Mouse (Mus musculus) right cerebral cortex, adult 18-20 months (tissue): ENCODE measurements around the gene Memo1.

Experiments used
- DNase-seq: peaks from one replicate; pipeline ENCODE4 v3.0.0; 2022; ENCODE audit warnings: mixed read lengths

Gene Memo1

DNA sequence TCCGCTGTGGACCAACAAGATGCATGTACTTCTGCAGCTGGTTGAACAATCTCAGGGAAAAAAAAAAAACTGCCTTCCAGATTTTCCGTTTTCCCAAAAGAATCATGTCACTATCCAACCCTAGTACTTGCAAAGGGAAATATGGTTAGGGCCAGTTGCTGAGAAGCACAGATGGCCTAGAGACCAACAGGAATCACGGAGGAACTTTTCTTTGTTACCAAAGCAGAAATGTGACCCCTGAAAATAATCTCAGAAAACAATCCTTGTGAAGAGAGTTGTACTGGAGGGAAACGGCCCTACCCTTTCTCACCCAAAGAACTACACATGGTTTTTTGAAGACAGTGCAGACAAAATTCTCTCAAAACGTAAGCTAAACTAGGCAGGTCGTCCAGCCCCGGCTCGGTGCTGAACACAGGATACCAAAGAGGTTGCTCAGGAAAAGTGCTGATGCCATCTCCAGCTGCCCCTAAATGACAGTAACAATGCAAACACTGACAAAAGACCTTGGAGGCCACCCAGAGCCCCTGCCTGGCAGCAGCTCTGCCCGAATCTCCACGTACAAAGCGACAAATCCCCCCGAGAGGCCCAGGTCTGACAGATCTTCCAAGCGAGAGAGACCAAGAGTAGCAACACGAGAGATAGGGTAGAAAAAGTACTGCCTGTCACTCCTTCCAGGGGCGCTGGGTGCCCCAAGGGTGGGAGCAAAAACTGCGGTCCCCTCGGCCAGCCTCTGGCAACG, 1.5 kb downstream of the Memo1 start:
- DNase-seq: no peak

GRCm38 (mm10) chr17:74291640-74292361, 3.5 kb downstream of the Memo1 start:
- DNase-seq: no peak

GRCm38 (mm10) chr17:74290869-74291268, 4.5 kb downstream of the Memo1 start:
- no peak for DNase-seq

DNA sequence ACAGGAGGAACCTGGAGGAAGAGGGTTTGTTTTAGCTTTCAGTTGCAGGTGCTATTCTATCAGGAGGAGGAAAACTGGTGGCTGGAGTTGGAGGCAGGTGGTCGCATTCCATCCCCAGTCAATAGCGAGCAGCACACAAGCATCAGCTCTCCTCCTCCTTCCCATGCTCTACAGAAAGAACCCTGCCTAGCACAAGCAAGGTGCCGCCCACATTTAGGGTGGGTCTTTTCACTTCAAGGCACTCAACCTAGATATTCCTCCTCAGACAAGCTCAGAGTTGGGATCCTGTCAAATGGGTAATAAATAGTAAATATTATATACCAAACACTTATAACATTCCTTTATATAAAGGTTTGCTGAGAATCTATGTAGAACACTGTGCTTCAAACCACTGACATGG, 5.1 kb downstream of the Memo1 start:
- no peak for DNase-seq

GRCm38 (mm10) chr17:74288626-74289025, 6.7 kb downstream of the Memo1 start:
- no peak for DNase-seq

DNA sequence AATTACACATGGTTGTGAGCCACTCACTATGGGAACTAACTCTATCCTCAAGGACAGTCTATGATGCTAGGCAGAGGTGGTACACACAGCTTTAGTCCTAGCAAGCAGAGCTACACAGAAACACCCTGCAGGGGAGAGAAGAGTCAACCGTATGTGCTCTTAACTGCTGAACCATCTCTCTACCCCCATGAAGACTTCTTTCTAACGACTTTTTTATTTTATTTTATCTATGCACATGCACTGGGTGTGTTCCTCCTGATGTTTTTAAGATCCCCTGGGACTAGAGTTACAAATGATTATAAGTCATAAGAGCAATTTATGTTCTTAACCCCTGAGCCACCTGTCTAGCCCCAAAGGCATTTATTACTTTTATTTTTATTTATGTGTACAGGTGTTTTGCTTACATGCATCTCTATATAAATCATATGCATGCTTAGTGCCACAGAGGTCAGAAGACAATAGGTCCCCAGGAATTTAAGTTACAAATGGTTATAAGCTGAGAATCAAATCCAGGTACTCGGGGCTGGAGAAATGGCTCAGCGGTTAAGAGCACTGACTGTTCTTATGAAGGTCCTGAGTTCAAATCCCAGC, 9.1 kb downstream of the Memo1 start:
- no peak for DNase-seq

GRCm38 (mm10) chr17:74285730-74286129, 9.6 kb downstream of the Memo1 start:
- no peak for DNase-seq

GRCm38 (mm10) chr17:74284397-74285115, 10.8 kb downstream of the Memo1 start:
- no peak for DNase-seq

- no peak for DNase-seq
Measured at GRCm38 (mm10) chr17:74282024-74282423, 13.3 kb downstream of the Memo1 start.

DNA sequence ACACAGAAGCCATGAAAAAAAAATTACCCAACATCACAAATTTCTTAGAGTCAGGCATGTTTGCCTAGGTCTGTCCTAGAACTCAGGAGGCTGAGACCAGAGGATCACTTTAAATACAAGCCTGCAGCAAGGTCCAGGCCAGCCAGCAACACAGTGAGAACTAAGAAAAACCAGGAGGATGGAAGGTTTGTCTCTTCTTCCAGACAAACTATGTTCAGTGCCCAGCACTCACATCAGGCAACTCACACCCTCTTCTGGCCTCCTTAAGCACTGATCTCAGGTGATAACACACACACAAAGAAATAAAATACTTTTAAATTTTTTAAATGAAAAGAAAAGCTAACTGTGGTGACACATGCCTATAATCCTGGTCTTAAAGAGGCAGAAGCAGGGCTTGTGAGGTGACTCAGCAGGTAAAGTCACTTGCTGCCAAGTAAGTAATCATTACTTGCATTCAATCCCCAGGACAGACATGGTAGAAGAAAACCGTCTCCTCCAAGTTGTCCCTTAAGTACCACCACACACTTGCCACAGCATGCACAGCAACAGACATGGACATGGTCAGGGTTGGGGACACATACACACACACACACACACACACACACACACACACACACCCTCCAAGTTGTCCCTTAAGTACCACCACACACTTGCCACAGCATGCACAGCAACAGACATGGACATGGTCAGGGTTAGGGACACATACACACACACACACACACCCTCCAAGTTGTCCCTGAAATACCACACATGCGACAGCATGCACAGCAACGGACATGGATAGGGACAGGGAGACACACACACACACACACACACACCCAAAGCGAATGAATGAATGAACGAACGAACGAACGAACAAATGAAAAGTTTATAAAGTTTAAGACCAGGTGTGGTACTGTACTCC, 16.1 kb downstream of the Memo1 start:
- no peak for DNase-seq

- no peak for DNase-seq
Measured at GRCm38 (mm10) chr17:74274471-74274870, 20.9 kb downstream of the Memo1 start.

GRCm38 (mm10) chr17:74272683-74273205, 22.6 kb downstream of the Memo1 start:
- no peak for DNase-seq

DNA sequence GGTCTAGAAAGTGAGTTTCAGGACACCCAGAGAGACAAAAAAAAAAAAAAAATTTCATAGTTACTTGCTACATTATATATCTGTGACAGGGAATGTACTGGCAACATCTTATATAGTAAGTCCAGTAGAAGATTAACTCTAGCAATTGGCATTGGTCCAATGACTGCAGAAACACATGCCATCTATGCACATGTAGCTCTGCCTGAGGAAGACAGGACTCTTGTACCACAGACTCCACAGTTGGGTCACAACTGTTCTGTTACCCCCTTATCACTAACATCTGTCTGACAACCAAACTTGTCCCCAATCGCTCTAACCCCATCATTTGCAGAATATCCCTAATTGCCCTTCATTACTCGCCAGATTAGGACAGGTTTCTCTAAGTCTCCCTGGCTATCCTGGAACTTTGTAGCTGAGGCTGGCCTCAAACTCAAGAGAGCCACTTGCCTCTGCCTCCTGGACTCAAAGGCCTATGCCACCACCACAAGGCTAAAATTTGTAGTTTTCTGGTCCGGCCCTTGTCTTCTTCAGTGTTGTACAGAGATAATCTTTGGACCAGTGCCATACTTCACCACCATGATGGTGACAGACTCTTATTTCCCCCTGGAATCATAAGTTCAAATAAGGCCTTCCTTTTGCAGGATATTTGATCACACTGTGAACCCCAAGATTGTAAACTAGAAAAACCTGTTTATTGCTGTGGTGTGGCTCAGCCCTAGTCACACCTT, 23.6 kb downstream of the Memo1 start:
- no peak for DNase-seq

GRCm38 (mm10) chr17:74270205-74270604, 25.1 kb downstream of the Memo1 start:
- no peak for DNase-seq

- no peak for DNase-seq
Measured at GRCm38 (mm10) chr17:74267415-74268180, 27.7 kb downstream of the Memo1 start.

DNA sequence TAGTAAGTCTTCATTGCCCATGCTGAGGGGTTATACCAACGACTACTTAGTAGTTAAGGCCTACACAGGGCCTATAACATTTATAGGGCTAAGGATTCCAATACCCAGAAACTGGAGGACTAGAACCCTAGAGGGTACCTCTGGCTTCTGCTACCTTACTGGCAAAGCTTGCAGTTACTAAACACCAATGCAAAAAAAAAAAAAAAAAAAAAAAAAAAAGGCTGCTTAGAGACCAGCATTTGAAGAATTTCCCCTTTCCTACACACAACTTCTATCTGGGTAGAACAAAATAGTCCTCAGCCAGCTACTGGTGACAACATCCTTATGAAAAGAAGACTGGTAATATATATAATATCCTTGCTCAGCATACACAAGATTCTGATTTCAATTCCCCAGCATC, 29.7 kb downstream of the Memo1 start:
- DNase-seq: no peak

DNA sequence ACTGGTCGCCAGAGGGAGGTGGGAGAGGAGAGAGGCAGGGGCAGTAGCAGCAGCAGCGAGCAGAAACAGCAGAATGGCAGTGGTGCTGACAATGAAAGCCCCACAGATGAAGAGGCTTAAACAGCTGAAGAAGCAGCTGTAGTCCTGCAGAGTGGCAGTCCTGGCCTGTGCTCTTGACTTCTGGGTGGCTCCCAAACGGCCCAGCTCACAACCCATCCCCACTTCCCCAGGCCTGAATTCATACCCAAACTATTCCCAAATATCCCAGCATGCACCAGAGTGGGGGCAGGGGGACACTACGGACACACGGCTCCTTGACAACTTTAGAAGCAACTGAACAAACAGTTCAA, 30.2 kb downstream of the Memo1 start:
- no peak for DNase-seq

- no peak for DNase-seq
Measured at GRCm38 (mm10) chr17:74264333-74265155, 30.8 kb downstream of the Memo1 start.

DNA sequence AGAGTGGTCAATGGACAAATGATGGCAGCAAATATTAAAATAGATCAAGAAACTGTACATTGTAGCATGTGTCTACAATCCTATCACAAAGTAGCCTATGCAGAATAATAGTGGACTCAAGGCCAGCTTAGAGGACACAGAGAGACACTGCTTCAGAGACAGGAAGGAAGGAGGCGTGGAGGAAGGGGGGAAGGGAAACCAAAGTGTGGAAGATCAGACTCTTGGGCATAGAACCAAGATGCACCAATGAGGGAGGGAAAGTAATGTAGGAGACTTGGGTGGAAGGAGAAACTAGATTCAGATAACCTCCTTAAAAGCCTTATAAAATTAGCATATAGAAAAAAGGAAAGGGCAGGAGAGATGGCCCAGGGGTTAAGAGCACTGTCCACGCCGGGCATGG, 32.9 kb downstream of the Memo1 start:
- no peak for DNase-seq

DNA sequence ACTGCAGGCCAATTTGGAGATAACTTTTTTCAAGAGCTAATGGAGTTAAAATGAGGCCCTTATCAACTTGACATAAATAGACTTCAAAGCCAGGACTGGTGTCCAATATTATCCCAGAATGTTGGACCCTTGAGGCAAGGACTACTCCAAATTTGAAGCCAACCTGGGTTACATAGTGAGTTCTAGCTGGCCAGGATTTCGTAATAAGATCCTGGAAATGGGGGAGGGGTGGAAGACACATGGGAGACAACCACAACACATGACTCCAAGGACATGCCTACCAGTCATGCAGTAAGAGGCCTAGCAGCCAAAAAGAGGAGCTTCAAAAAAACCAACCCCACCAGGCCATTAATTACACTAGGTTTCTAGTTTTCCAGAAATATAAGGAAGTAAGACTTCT, 50.0 kb downstream of the Memo1 start:
- DNase-seq: no peak
